Mouse (Mus musculus): ENCODE data around the gene Mpdu1.

DNA sequence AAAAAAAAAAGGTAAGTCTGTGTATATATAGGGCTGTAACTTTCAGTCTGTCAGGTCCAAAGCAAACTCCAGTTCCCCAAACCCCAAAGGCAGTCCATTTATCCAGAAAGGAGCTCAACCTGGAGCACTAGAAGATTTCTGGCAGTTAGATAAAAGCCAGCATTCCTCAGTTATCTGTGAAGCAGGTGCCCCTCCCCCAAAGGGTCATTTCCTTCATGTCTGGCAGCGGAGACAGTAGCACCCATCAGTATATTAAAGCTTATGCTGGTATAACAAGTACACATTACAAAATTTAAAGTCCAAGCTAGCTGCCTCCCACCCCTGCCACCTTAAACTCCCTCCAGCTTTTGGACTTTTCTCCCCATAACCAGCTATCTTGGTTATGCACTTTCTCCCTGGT is 37.2 kb upstream of the Mpdu1 start:
- TF ChIP-seq CTCF (IDR thresholded peaks at IDR 0.05) (no peak), EP300 (IDR thresholded peaks at IDR 0.05) (no peak)
